Mouse (Mus musculus): ENCODE results near the gene Tram1l1. TPM values are rescaled to one million over a fixed set of nuclear protein-coding genes. Genes with fewer than 3 reads are reported as not detected.

Gene Tram1l1
- total and polyA plus RNA-seq, 3 experiments = not detected

DNA sequence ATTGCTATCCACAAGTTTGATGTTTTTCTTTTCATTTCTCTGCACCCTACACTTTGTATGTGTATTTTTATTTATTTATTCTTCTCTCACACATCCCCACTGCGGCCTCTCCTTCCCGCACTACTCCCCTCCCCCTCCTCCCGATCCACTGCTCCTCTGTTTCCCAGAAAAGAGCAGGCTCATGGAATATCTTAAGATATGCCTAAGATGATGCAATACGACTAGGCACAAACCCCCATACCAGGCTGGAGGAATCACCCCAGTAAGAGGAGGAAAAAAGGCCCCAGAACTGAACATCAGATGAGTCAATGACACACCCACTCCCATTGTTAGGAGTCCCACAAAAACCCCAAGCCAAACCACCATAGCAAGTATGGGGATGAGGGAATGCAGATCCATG, 1.4 kb upstream of the Tram1l1 start:
- dilution Hi-C loops (cut with MboI; ENCODE audit: extremely low pct_ligation_motif_present, extremely low pct_unique_long_range_greater_than_20kb, low sequenced_read_pairs) (no loop called here), in situ Hi-C loops (cut with MboI; ENCODE audit: low pct_ligation_motif_present, low pct_unique_long_range_greater_than_20kb, low sequenced_read_pairs) (no loop called here)
- H3K4me3 ChIP-seq (replicated peaks in 1 of 3; ENCODE audit: low read depth in 2 of 3, low read length in 2 of 3, poor library complexity in 1 of 3) = no peak overlapping the region
- H3K9me3 ChIP-seq (replicated peaks; ENCODE audit: low read length) = peaks cover 30% of the 10 kb centered on the region
- no peaks in the 10 kb centered on the region for H3K36me3 ChIP-seq (replicated peaks in 1 of 2; ENCODE audit: control insufficient read depth in 1 of 2, insufficient read depth in 1 of 2, low read length in 1 of 2)
- H3K27ac ChIP-seq (ENCODE audit: insufficient read depth, low read depth) = no peak overlapping the region
- H3K79me2 ChIP-seq (replicated peaks; ENCODE audit: control insufficient read depth, extremely low read depth, insufficient read depth, poor library complexity, severe bottlenecking) = no peaks in the 10 kb centered on the region
- no peak overlapping the region for H3K4me2 ChIP-seq (ENCODE audit: insufficient read depth, low read depth, poor library complexity, severe bottlenecking)
- no peak for TF ChIP-seq ETS1 (conservative IDR thresholded peaks at IDR 0.05; ENCODE audit: low read depth, low read length)
- no peak for TF ChIP-seq CHD1 (IDR thresholded peaks at IDR 0.05; ENCODE audit: low read depth, low read length)
- no peak for TF ChIP-seq SMC3 (IDR thresholded peaks at IDR 0.05; ENCODE audit: low read depth, low read length)
- no peak for TF ChIP-seq RAD21 (IDR thresholded peaks at IDR 0.05; ENCODE audit: low read depth, low read length)
- TF ChIP-seq MXI1 (IDR thresholded peaks at IDR 0.05; ENCODE audit: low read depth, low read length) = no peak
- no peaks in the 10 kb centered on the region for H3K27me3 ChIP-seq (replicated peaks)
- no peaks in the 10 kb centered on the region for H3K4me1 ChIP-seq (ENCODE audit: control insufficient read depth in 1 of 2, insufficient read depth in 2 of 2)
- DNase-seq (ENCODE audit: extremely low read depth) = no peak
- H3K9ac ChIP-seq (ENCODE audit: insufficient read depth, low read depth) = no peak overlapping the region

GRCm38 (mm10) chr3:124320398-124320797, 257 bp upstream of the Tram1l1 start:
- dilution Hi-C loops (cut with MboI; ENCODE audit: extremely low pct_ligation_motif_present, extremely low pct_unique_long_range_greater_than_20kb, low sequenced_read_pairs) (no loop called here), in situ Hi-C loops (cut with MboI; ENCODE audit: low pct_ligation_motif_present, low pct_unique_long_range_greater_than_20kb, low sequenced_read_pairs) (no loop called here)
- H3K36me3 ChIP-seq (replicated peaks in 1 of 2; ENCODE audit: control insufficient read depth in 1 of 2, insufficient read depth in 1 of 2, low read length in 1 of 2) = no peaks in the 10 kb centered on the region
- no peak overlapping the region for H3K9ac ChIP-seq (ENCODE audit: insufficient read depth, low read depth)
- H3K27ac ChIP-seq (ENCODE audit: insufficient read depth, low read depth) = no peak overlapping the region
- peaks cover 34% of the 10 kb centered on the region for H3K9me3 ChIP-seq (replicated peaks; ENCODE audit: low read length)
- H3K4me1 ChIP-seq (ENCODE audit: control insufficient read depth in 1 of 2, insufficient read depth in 2 of 2) = no peaks in the 10 kb centered on the region
- no peak for DNase-seq (ENCODE audit: extremely low read depth)
- H3K4me3 ChIP-seq (replicated peaks in 1 of 3; ENCODE audit: low read depth in 2 of 3, low read length in 2 of 3, poor library complexity in 1 of 3) = no peak overlapping the region
- no peak overlapping the region for H3K4me2 ChIP-seq (ENCODE audit: insufficient read depth, low read depth, poor library complexity, severe bottlenecking)
- H3K79me2 ChIP-seq (replicated peaks; ENCODE audit: control insufficient read depth, extremely low read depth, insufficient read depth, poor library complexity, severe bottlenecking) = no peaks in the 10 kb centered on the region
- TF ChIP-seq CTCF (conservative IDR thresholded peaks at IDR 0.05 in 1 of 2, IDR thresholded peaks at IDR 0.05 in 1 of 2; ENCODE audit: low read depth in 2 of 2, low read length in 2 of 2) = no peak
- no peak for TF ChIP-seq MAFK (IDR thresholded peaks at IDR 0.05; ENCODE audit: insufficient replicate concordance, low read length)
- TF ChIP-seq ETS1 (conservative IDR thresholded peaks at IDR 0.05; ENCODE audit: low read depth, low read length) = no peak
- no peak for TF ChIP-seq ZKSCAN1 (IDR thresholded peaks at IDR 0.05; ENCODE audit: borderline replicate concordance, low read depth, low read length)
- no peak for TF ChIP-seq HCFC1 (IDR thresholded peaks at IDR 0.05; ENCODE audit: low read depth, low read length)
- no peak for TF ChIP-seq MAZ (IDR thresholded peaks at IDR 0.05; ENCODE audit: low read depth, low read length)
- no peak for TF ChIP-seq BHLHE40 (IDR thresholded peaks at IDR 0.05; ENCODE audit: low read depth, low read length)
- TF ChIP-seq ZC3H11A (IDR thresholded peaks at IDR 0.05; ENCODE audit: low read depth, low read length) = no peak
- TF ChIP-seq ELF1 (IDR thresholded peaks at IDR 0.05; ENCODE audit: low read depth, low read length) = no peak
- no peak for TF ChIP-seq EP300 (IDR thresholded peaks at IDR 0.05; ENCODE audit: low read length)
- TF ChIP-seq MEF2A (IDR thresholded peaks at IDR 0.05; ENCODE audit: borderline replicate concordance, low read depth, low read length) = no peak
- no peak for TF ChIP-seq CHD2 (IDR thresholded peaks at IDR 0.05; ENCODE audit: low read length)
- no peak for TF ChIP-seq UBTF (IDR thresholded peaks at IDR 0.05; ENCODE audit: low read depth, low read length)
- TF ChIP-seq KAT2A (IDR thresholded peaks at IDR 0.05; ENCODE audit: insufficient replicate concordance, low read length) = no peak
- no peak for TF ChIP-seq MYC (IDR thresholded peaks at IDR 0.05; ENCODE audit: low read depth, low read length)
- no peak for TF ChIP-seq IRF4 (IDR thresholded peaks at IDR 0.05; ENCODE audit: low read depth, low read length)
- no peak for TF ChIP-seq RCOR1 (conservative IDR thresholded peaks at IDR 0.05; ENCODE audit: low read depth, low read length)
- TF ChIP-seq MAX (IDR thresholded peaks at IDR 0.05; ENCODE audit: low read length) = no peak
- no peaks in the 10 kb centered on the region for H3K27me3 ChIP-seq (replicated peaks)

Data from CH12.LX (cell line).